Mouse (Mus musculus) left cerebral cortex, postnatal 14 days (tissue): Measurements from ENCODE around the gene Osgepl1. TPM values are rescaled to one million over a fixed set of nuclear protein-coding genes. Genes with fewer than 3 reads are reported as not detected.
"Not testable (repeated sequence)": the region's sequence is repeated elsewhere in the genome, so short reads cannot be mapped to it uniquely, and the experiment has no call there.

Experiments used
- DNase-seq, 2 experiments: peaks; one replicate each; pipeline ENCODE4 v3.0.0; 2021 to 2022; ENCODE audit warnings: low spot score in 2 of 2, mixed read lengths in 1 of 2
- intact Hi-C: fragments of 180-260 bp; cut with DNase I; formaldehyde crosslinking; loops from one replicate; pipeline ENCODE4 v1.15.1; 2025
- long read RNA-seq, 2 experiments: library from polyadenylated mRNA; stranded (forward); transcript quantifications; one replicate each; pipeline ENCODE4 v2.0.0; 2021
- total RNA-seq, 2 experiments: library from RNA; stranded (reverse); gene quantifications; 2 replicates each; pipeline ENCODE4 v1.2.3; 2021

Gene Osgepl1
- total RNA-seq: 10 to 100 TPM; 17.6 to 18.3 TPM
- long read RNA-seq, experiment 1, full-length matches to known transcripts: 10 of 16 reads
- long read RNA-seq, experiment 1, partial matches to known transcripts: 1 of 16 reads
- long read RNA-seq, experiment 1, other reads (novel, unspliced or antisense): 5 of 16 reads
- long read RNA-seq, experiment 2, full-length matches to known transcripts: 11 of 19 reads
- long read RNA-seq, experiment 2, partial matches to known transcripts: 1 of 19 reads
- long read RNA-seq, experiment 2, other reads (novel, unspliced or antisense): 7 of 19 reads

- DNase-seq: peak; percentile 78 to 86
- intact Hi-C loops: loop anchor here (5.0 kb wide), 1 partner anchor 39 kb away; the partner anchor contains the start of genes Asdurf, Asnsd1 and Gm28551
Observed at GRCm38 (mm10) chr1:53312989-53313967, at the start of gene Osgepl1. Gene Osgepl1, plus strand, starts transcription at chr1:53313624.

- DNase-seq, intact Hi-C loops: not testable (repeated sequence)
Observed at GRCm38 (mm10) chr1:53264958-53265612, 48.3 kb upstream of the Osgepl1 start.

GRCm38 (mm10) chr1:53269901-53270300 lies 43.5 kb upstream of the Osgepl1 start:
- DNase-seq: no peak
- intact Hi-C loops: loop anchor here (10.0 kb wide), 1 partner anchor 315 kb away; no protein-coding TSS in a partner anchor

- peak; percentile 54 to 62 for DNase-seq
- intact Hi-C loops: loop anchor here (2.0 to 10.0 kb wide), 2 partner anchors 220 to 318 kb away; no protein-coding TSS in a partner anchor
Observed at GRCm38 (mm10) chr1:53272646-53273045, 40.8 kb upstream of the Osgepl1 start.

GRCm38 (mm10) chr1:53291197-53291596 lies 22.2 kb upstream of the Osgepl1 start:
- intact Hi-C loops: no loop called here
- no peak for DNase-seq

DNA sequence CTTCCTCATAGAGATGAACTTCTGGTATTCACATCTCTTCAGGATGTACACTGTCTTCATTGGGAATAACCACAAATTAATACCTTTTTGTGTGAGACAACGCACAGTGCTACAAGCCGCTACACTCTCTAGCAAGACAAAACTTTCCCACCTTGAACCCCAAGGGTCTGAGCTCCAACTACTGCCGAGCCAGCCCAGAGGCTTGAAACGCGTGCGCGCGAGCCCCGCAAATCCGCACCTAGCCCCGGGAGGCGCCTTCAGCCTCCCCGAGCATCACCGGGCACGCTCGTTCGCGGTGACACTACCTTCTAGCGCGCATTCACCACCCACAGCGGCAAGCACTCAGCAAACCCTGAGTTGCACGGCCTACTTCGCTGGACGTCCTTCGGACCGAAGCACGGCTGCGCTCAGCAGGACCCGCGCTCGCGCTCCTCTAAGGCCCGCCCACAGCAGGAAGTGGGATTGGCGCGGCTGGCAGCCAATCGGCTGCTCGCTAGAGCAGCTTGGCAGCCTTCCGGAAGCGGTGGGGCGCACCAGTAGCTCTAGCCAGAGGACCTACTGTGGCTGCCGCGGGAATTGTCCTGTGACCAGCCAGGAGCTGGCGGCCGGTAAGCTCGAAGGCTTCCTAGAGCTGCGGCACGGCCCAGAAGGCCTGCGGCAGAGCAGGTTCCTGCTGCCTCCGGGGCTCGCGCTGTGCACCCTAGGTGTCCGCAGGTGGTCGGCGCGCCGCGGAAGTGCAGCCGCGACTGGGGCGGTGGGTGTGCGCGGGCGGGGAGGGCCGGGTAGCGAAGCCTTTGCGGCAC lies 16.6 kb upstream of the Osgepl1 start, which contains the start of the genes Pms1, Ormdl1 and Gm28778:
Pms1 (minus strand) TSS at position 438 of the 803 bp plus-strand sequence.
Ormdl1 (plus strand) TSS at position 515 of the 803 bp plus-strand sequence.
Gm28778 (plus strand) TSS at position 531 of the 803 bp plus-strand sequence.
- intact Hi-C loops: loop anchor here (5.0 kb wide), 1 partner anchor 56 kb away; the partner anchor contains the start of genes Asdurf, Asnsd1 and Gm28551
- peak; percentile 92 to 95 for DNase-seq

DNA sequence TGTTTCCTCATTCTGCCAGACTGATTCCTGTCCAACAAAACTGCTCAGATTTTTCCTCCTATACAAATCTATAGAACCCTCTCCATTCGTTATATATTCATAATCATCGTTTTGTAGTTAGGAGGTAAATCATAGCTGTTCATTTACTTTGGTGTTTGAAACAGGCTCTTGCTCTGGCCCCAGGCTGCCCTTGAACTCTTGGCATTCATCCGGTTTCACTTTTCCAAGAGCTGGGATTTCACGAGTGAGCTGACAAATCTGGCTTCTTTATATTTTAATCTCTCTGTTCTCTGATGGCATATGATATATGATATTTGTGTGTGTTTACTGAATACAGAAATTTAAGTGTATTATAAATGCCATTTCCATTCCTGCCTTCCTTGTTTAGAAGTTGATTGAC lies 12.9 kb upstream of the Osgepl1 start:
- no peak for DNase-seq
- intact Hi-C loops: no loop called here

DNA sequence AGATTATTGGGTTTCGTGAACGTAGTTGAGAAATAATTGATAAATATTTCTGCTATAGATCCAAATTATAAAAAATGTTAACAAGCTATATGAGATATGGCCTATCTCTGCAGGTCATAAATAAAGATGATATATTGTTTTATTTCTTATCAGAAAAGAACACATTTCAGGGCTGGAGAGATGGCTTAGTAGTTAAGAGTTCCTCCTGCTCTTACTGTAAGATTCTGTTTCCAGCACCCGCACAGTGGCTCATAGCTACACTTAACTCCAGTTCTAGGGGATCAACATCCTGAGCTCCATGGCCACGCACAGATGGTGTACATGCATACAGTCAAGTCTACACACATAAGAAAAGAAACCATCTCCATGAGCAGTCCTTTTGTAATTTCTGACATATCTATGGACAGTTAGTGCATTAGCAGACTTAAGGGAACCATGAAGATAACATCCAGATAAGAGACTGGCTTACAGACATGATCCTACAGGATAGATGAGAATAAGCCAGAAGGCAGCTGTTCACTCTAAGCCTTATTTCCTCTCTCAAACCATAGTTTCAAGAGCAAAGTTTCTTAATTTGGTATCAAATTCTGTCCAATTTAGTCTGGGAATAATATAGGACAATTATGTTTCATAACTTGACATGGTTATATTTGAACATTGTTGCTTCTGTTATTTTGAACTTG lies 8.4 kb downstream of the Osgepl1 start:
- DNase-seq: no peak
- intact Hi-C loops: no loop called here

DNA sequence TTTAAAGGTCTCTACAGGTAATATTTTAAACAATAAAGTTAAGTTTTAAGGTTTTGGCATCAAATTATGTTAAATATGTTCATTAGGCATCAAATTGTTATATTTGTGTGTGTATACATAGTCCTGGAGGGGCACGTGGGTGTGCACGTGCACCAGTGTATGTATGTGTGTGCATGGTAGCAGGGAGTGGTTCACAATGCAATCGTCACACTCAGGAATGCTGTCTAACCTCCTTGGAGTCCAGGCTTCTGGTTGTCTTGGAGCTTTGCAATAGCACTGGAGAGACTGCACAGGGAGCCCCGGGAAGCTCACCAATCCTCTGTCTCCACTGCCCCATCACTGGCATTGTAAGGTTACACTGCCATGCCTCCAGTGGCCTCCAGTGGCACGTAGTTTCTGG lies 9.8 kb downstream of the Osgepl1 start:
- DNase-seq: no peak
- intact Hi-C loops: no loop called here

DNA sequence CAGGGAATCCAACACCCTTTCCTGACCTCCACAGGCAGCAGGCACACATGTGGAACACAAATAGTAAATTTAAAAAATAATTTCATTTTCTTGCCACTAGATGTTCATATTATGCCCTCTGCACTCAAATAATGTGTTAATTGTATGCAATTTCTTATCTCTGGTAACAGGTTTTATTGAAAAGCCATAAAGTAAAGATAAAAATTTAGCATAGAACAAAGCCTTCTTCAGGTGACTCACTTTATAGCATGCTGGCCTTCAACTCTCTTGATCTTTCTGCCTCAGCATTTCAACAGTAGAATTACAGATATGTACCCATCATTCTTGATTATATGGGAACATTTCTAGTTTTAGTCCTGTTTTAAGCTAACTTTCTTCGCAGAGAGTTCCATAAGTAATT lies 10.9 kb downstream of the Osgepl1 start:
- no peak for DNase-seq
- intact Hi-C loops: no loop called here

- no peak for DNase-seq
- intact Hi-C loops: no loop called here
Observed at GRCm38 (mm10) chr1:53324827-53325494, 11.5 kb downstream of the Osgepl1 start.

GRCm38 (mm10) chr1:53333527-53333926 lies 20.1 kb downstream of the Osgepl1 start:
- intact Hi-C loops: not testable (repeated sequence)

DNA sequence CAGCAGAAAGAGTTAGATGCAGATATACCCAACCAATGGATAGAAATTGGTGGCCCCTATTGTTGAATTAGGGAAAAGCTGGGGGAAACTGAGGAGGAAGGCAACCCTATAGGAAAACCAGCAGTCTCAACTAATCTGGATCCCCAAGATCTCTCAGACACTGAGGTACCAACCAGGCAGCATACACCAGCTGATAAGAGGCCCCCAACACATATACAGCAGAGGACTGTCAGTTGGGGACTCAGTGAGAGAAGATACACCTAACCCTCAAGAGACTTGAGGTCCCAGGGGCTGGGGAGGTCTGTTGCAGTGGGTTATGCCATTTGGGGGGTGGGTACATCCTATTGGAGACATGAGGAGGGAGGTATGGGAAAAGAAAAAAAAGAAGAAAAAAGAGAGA lies 22.0 kb downstream of the Osgepl1 start:
- intact Hi-C loops: no loop called here
- DNase-seq: no peak

More at GRCm38 (mm10) chr1:53333527-53333926, 20.1 kb downstream of the Osgepl1 start:
- DNase-seq: not testable (repeated sequence)

DNA sequence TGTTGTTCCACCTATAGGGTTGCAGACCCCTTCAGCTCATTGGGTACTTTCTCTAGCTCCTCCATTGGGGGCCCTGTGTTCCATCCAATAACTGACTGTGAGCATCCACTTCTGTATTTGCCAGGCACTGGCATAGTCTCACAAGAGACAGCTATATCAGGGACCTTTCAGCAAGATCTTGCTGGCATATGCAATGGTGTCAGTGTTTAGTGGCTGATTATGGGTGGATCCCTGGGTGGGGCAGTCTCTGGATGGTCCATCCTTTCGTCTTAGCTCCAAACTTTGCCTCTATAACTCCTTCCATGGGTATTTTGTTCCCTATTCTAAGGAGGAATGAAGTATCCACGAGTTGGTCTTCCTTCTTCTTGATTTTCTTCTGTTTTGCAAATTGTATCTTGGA lies 24.0 kb downstream of the Osgepl1 start:
- DNase-seq, intact Hi-C loops: not testable (repeated sequence)

GRCm38 (mm10) chr1:53341071-53341470 lies 27.6 kb downstream of the Osgepl1 start:
- no peak for DNase-seq
- intact Hi-C loops: no loop called here

DNA sequence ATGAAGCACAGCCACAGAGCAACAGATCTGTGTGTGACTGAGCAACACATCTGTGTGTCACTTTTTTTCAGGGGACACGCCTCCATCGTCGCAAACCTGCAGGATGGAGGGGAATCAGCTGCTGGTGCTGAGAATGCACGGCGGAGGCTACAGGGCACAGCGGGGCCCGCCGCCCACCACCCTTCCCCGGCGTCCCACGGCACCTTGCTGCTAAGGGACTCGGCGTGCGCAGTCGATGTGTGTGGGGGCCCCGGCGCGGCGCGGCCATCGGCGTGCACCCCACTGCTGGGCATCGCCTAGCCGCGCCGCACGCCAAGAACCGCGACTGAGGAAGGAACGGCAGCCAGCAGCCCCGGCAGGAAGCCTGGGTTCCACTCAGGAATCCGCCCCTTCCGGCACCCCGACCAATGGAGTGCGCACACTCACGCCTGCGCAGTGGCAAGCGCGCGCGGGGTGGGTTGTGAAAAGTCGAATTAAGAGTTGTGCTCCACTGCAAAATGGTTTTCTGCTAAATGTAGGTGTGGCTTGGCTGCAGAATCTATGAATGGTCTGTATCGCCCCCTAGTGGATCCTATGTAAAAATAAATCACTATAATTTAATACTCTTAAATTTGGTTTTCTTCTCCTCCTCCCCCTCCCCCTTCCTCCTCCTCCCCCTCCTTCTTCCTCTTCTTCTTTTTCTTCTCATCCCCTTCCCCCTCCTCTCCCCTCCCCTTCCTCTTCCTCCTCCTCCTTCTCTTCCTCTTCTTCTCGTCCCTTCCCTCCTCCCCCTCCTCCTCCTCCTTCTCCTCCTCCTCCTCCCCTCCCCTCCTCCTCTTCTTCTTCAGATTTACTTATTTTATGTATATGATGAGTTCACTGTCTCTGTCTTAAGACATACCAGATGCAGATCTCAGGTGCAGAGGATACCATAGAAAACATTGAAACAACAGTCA lies 39.2 kb downstream of the Osgepl1 start, which contains the start of the genes Asdurf, Gm28551 and Asnsd1:
Asdurf (minus strand) TSS at position 293 of the 935 bp plus-strand sequence.
Gm28551 (minus strand) TSS at position 341 of the 935 bp plus-strand sequence.
Asnsd1 (minus strand) TSS at position 426 of the 935 bp plus-strand sequence.
- intact Hi-C loops: loop anchor here (5.0 kb wide), 3 partner anchors 40 to 300 kb away; partner anchors contain the start of genes Gm28778, Ormdl1, Osgepl1 and Pms1

More for the DNA sequence above, 39.2 kb downstream of the Osgepl1 start, which contains the start of the genes Asdurf, Gm28551 and Asnsd1:
- DNase-seq: peak; percentile 97 to 98
